Mouse (Mus musculus): ENCODE data around the gene Olfr1121.

GRCm38 (mm10) chr2:87416335-87416734 is 46.6 kb downstream of the Olfr1121 start, which contains the start of gene Olfr1123:
- TF ChIP-seq CTCF (conservative IDR thresholded peaks at IDR 0.05; ENCODE audit: low read length) (no peak), POU5F1 (IDR thresholded peaks at IDR 0.05; ENCODE audit: borderline replicate concordance, low read length) (no peak), NANOG (IDR thresholded peaks at IDR 0.05; ENCODE audit: borderline replicate concordance, low read length) (no peak)

Measured in E14TG2a.4 (cell line).